Mouse (Mus musculus): ENCODE data around the gene 9430007A20Rik.
"Not testable (repeated sequence)": the region's sequence is repeated elsewhere in the genome, so short reads cannot be mapped to it uniquely, and the experiment has no call there.

- not testable (repeated sequence) for TF ChIP-seq POLR2A (IDR thresholded peaks at IDR 0.05; ENCODE audit: borderline replicate concordance, extremely low read depth, low read depth, low read length); CTCF (IDR thresholded peaks at IDR 0.05; ENCODE audit: insufficient read depth, low read length)
Observed at GRCm38 (mm10) chr4:144545339-144545738, 25.7 kb downstream of the 9430007A20Rik start.

All from lung, adult 2 months (tissue).